16 mouse cellular contexts compared by ENCODE assay signal in the genomic region with DNA sequence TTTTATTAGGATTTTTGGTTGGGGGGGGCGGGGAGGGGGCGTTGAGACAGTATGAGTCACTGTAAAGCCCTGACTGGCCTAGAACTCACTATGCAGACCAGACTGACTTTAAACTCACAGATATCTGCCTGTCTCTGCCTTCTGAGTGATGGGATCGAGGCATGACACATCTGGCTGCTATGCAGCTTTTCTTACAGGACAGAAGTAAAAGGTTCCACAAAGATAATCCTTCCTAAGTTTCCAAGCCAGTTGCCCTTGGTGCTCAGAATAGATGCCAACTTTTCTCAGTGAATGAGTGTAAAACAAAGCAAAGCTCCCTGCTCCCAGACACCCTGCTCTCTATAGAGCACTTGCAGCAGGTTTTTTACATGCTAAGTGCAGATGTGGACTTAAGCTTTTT.
DNase-seq lines count a peak whose midpoint lies in the region.
"Had no signal": no experiment of that assay in that cellular context is flagged by ENCODE, and none has a peak within 500 bp of the region (broad histone marks: within the 10 kb centered on the region; RNA-seq: fewer than 3 reads in every experiment).

No protein-coding gene starts in this region.

- DNase-seq in adrenal gland, adult 2 months = peak; percentile 67
- no peak for DNase-seq in adrenal gland, postnatal 4 days (ENCODE audit: low spot score in 2 of 2)
- DNase-seq in 3T3-L1 (ENCODE audit: low read depth, low spot score) = peak; percentile 42
- peak; percentile 23 for DNase-seq in adrenal gland, postnatal 10 days
- peak; percentile 35 to 45 for DNase-seq in adrenal gland, postnatal 36 days
- DNase-seq in gastrocnemius, postnatal 4 days (ENCODE audit: low spot score in 2 of 2) = no peak
- DNase-seq in frontal cortex, postnatal 25 days (ENCODE audit: low spot score in 2 of 2) = no peak
- DNase-seq in kidney, adult 18-20 months = no peak
- DNase-seq: B cell, adult 2 months; cerebellum, adult 11-12 months; cerebellum, adult 2 months; cerebellum, adult 9-10 months; cerebellum, postnatal 10 days; cerebellum, postnatal 25 days; forebrain, postnatal 0 days; gastrocnemius, adult 2 months had no signal

Comparison
In these comparisons a context has a peak if more than half of its experiments do, and no peak if none do; other contexts are left out.
1. DNase-seq: peak in adrenal gland, adult 2 months (single experiment), 3T3-L1 (single experiment), adrenal gland, postnatal 10 days (single experiment) and adrenal gland, postnatal 36 days (2 of 2); none in adrenal gland, postnatal 4 days (0 of 2), gastrocnemius, postnatal 4 days (0 of 2), frontal cortex, postnatal 25 days (0 of 2) and kidney, adult 18-20 months (single experiment).